Mouse (Mus musculus): Measurements from ENCODE around the gene Slc16a5.
"Not testable (repeated sequence)": the region's sequence is repeated elsewhere in the genome, so short reads cannot be mapped to it uniquely, and the experiment has no call there.

The Slc16a5 gene

GRCm38 (mm10) chr11:115478296-115478938 lies 16.1 kb downstream of the Slc16a5 start:
- DNase-seq (ENCODE audit: low spot score in 2 of 2), result no peak

- peak in 1 of 2 experiments; percentile 54 for DNase-seq (ENCODE audit: low spot score in 2 of 2)
Observed at GRCm38 (mm10) chr11:115481553-115482259, 19.4 kb downstream of the Slc16a5 start.

GRCm38 (mm10) chr11:115483278-115483677 lies 21.0 kb downstream of the Slc16a5 start:
- DNase-seq (ENCODE audit: low spot score in 2 of 2), result no peak

- peak; percentile 57 to 83 for DNase-seq (ENCODE audit: low spot score in 2 of 2)
Observed at GRCm38 (mm10) chr11:115483726-115484125, 21.5 kb downstream of the Slc16a5 start.

- DNase-seq (ENCODE audit: low spot score in 2 of 2), result no peak
Observed at GRCm38 (mm10) chr11:115485155-115485554, 22.9 kb downstream of the Slc16a5 start.

GRCm38 (mm10) chr11:115488551-115489104 lies 26.4 kb downstream of the Slc16a5 start:
- no peak for DNase-seq (ENCODE audit: low spot score in 2 of 2)

GRCm38 (mm10) chr11:115490441-115491355 lies 28.4 kb downstream of the Slc16a5 start:
- no peak for DNase-seq (ENCODE audit: low spot score in 2 of 2)

GRCm38 (mm10) chr11:115491356-115492083 lies 29.2 kb downstream of the Slc16a5 start, which contains the start of gene Nt5c:
Nt5c (minus strand) TSS chr11:115491862.
- peak; percentile 64 to 74 for DNase-seq (ENCODE audit: low spot score in 2 of 2)

GRCm38 (mm10) chr11:115492387-115492786 lies 30.1 kb downstream of the Slc16a5 start:
- no peak for DNase-seq (ENCODE audit: low spot score in 2 of 2)

GRCm38 (mm10) chr11:115496559-115496958 lies 34.3 kb downstream of the Slc16a5 start:
- not testable (repeated sequence) for DNase-seq (ENCODE audit: low spot score in 2 of 2)

GRCm38 (mm10) chr11:115502636-115503035 lies 40.4 kb downstream of the Slc16a5 start:
- no peak for DNase-seq (ENCODE audit: low spot score in 2 of 2)

GRCm38 (mm10) chr11:115506586-115506985 lies 44.3 kb downstream of the Slc16a5 start:
- DNase-seq (ENCODE audit: low spot score in 2 of 2), result no peak

GRCm38 (mm10) chr11:115508061-115508460 lies 45.8 kb downstream of the Slc16a5 start:
- DNase-seq (ENCODE audit: low spot score in 2 of 2), result no peak

- DNase-seq (ENCODE audit: low spot score in 2 of 2), result no peak
Observed at GRCm38 (mm10) chr11:115509773-115510506, 47.7 kb downstream of the Slc16a5 start.

GRCm38 (mm10) chr11:115510507-115510888 lies 48.2 kb downstream of the Slc16a5 start:
- DNase-seq (ENCODE audit: low spot score in 2 of 2), result no peak

GRCm38 (mm10) chr11:115511121-115511520 lies 48.8 kb downstream of the Slc16a5 start:
- DNase-seq (ENCODE audit: low spot score in 2 of 2), result no peak

- DNase-seq (ENCODE audit: low spot score in 2 of 2), result no peak
Observed at GRCm38 (mm10) chr11:115512004-115512403, 49.7 kb downstream of the Slc16a5 start.

- DNase-seq (ENCODE audit: low spot score in 2 of 2), result no peak
Observed at GRCm38 (mm10) chr11:115512407-115513183, 50.3 kb downstream of the Slc16a5 start.

Data from frontal cortex, postnatal 14 days (tissue).